Mouse (Mus musculus): Measurements from ENCODE around the gene Myh14.
A peak's percentile ranks its signal among the peaks of the same experiment; 100 is the strongest.

Myh14 gene

GRCm38 (mm10) chr7:44572213-44572701 lies 98.4 kb downstream of the Myh14 start, which contains the start of gene Napsa:
Napsa (plus strand) TSS chr7:44572380.
- peak in 1 of 2 experiments; percentile 23 for DNase-seq

DNA sequence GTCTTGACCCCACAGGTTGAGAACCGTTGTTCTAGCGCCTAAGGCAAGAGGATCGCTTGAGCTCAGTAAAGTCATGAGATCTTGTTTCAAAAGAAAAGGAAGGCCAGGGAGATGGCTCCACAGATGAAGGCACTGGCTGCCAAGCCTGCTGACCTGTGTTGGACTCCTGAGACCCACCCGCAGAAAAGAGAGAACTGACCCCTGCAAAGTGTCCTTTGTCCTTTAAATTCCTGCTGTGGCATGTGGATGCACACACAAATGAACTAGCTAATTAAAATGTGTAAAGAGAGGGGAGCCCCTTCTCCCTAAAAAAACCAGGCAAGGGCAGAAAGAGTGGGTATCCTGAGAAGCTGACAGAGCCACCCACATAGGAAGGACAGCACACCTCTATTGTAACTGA lies 98.8 kb downstream of the Myh14 start:
- no peak for DNase-seq

DNA sequence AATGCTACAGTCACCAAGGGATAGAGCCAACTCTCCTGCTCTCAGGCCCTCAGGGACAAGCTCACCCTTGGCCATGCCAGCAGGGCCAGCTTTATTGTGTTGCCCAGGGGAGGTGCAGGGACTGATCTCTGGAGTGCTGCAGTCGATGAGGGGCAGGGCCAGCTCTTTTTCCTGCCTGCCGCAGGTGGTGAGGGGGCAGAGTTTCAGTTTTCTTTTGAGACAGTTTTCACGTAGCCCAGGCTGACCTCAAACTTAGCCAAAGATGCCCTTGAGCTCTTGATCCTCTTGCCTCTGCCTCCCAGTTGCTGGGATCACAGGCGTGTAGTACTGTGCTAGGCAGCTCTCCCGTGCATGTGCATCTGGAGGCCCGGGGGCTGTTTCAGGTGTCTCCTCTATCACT lies 99.7 kb downstream of the Myh14 start:
- no peak for DNase-seq

GRCm38 (mm10) chr7:44568803-44569202 lies 101.8 kb downstream of the Myh14 start:
- DNase-seq: no peak

GRCm38 (mm10) chr7:44565414-44565813 lies 105.2 kb downstream of the Myh14 start:
- DNase-seq: no peak

DNA sequence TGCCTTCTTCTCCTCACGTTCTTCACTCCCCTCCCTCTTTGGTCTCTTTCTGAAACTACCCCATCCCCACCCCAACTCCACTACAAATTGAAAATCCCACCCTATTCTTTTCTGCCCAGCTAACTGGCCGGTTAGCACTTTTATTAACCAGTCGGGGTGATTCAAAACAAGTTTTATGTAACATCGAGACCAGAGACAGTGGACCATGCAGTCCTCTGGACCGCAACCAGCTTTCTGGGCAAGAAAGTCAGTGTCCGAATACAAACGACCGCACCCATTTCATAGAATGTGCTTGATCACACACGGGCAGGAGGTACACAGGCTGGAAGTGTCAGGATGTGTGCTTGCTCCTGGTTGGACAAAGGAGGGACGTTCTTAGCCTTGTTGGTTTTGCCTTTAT lies 106.2 kb downstream of the Myh14 start:
- DNase-seq: no peak

- no peak for DNase-seq
These were observed 107.4 kb downstream of the Myh14 start for GRCm38 (mm10) chr7:44563284-44563683.

GRCm38 (mm10) chr7:44560435-44561400 lies 109.9 kb downstream of the Myh14 start:
- peak in 1 of 2 experiments; percentile 61 for DNase-seq

- DNase-seq: no peak
These were observed 113.0 kb downstream of the Myh14 start for GRCm38 (mm10) chr7:44557629-44558028.

All from thymus, adult 18-20 months (tissue).